Mouse (Mus musculus) spleen, postnatal 10 days (tissue): ENCODE measurements around the gene Gbf1.

ENCODE experiments used
- DNase-seq, 2 experiments: peaks; one replicate each; pipeline ENCODE4 v3.0.0; 2021 to 2022; ENCODE audit warnings: low spot score in 2 of 2

Gbf1 gene

GRCm38 (mm10) chr19:46223118-46223517, 70.8 kb downstream of the Gbf1 start:
- no peak for DNase-seq

GRCm38 (mm10) chr19:46224882-46225281, 72.6 kb downstream of the Gbf1 start:
- DNase-seq: no peak

- DNase-seq: no peak
Observed at GRCm38 (mm10) chr19:46225506-46225905, 73.2 kb downstream of the Gbf1 start.

- no peak for DNase-seq
Observed at GRCm38 (mm10) chr19:46226295-46226694, 74.0 kb downstream of the Gbf1 start.

GRCm38 (mm10) chr19:46227300-46227699, 75.0 kb downstream of the Gbf1 start:
- DNase-seq: no peak

- DNase-seq: no peak
Observed at GRCm38 (mm10) chr19:46234450-46234849, 82.1 kb downstream of the Gbf1 start.

GRCm38 (mm10) chr19:46236658-46237057, 84.3 kb downstream of the Gbf1 start:
- no peak for DNase-seq

- peak in 1 of 2 experiments; percentile 44 for DNase-seq
Observed at GRCm38 (mm10) chr19:46240246-46240645, 87.9 kb downstream of the Gbf1 start.

- no peak for DNase-seq
Observed at GRCm38 (mm10) chr19:46242416-46242815, 90.1 kb downstream of the Gbf1 start.

- no peak for DNase-seq
Observed at GRCm38 (mm10) chr19:46244628-46245027, 92.3 kb downstream of the Gbf1 start.

GRCm38 (mm10) chr19:46248991-46249390, 96.7 kb downstream of the Gbf1 start:
- peak in 1 of 2 experiments; percentile 49 for DNase-seq

GRCm38 (mm10) chr19:46254163-46254752, 101.9 kb downstream of the Gbf1 start:
- peak in 1 of 2 experiments; percentile 30 for DNase-seq

GRCm38 (mm10) chr19:46264762-46265161, 112.5 kb downstream of the Gbf1 start:
- peak in 1 of 2 experiments; percentile 31 for DNase-seq

- peak in 1 of 2 experiments; percentile 42 for DNase-seq
Observed at GRCm38 (mm10) chr19:46275307-46275706, 123.0 kb downstream of the Gbf1 start.

GRCm38 (mm10) chr19:46282081-46282849, 130.0 kb downstream of the Gbf1 start:
- DNase-seq: no peak

GRCm38 (mm10) chr19:46284686-46285085, 132.4 kb downstream of the Gbf1 start:
- no peak for DNase-seq

- no peak for DNase-seq
Observed at GRCm38 (mm10) chr19:46285631-46286030, 133.3 kb downstream of the Gbf1 start.

GRCm38 (mm10) chr19:46286047-46286446, 133.7 kb downstream of the Gbf1 start:
- no peak for DNase-seq

- no peak for DNase-seq
Observed at GRCm38 (mm10) chr19:46286926-46287325, 134.6 kb downstream of the Gbf1 start.

- DNase-seq: no peak
Observed at GRCm38 (mm10) chr19:46287566-46287965, 135.3 kb downstream of the Gbf1 start.

- DNase-seq: no peak
Observed at GRCm38 (mm10) chr19:46290535-46291105, 138.3 kb downstream of the Gbf1 start.

- no peak for DNase-seq
Observed at GRCm38 (mm10) chr19:46296938-46297337, 144.6 kb downstream of the Gbf1 start.
